Mouse (Mus musculus) stomach, embryonic 16.5 days (tissue): ENCODE measurements at regions not wholly inside any gene's neighbourhood (a gene's known extent, or its start where the extent isn't known, plus 50 kb on each side); places are given as distances from the start of the nearest gene placed in this dataset.
"Not testable (repeated sequence)": the region's sequence is repeated elsewhere in the genome, so short reads cannot be mapped to it uniquely, and the experiment has no call there.

Source experiments
- ATAC-seq: fragments of 200-750 bp; cut with Nextera tagmentation; 2 replicates; pipeline ENCODE4 v1.8.0; 2017; ENCODE audit warnings: moderate number of reproducible peaks, moderate TSS enrichment; ENCODE audit not compliant: insufficient read depth, low FRiP score
- H3K27ac ChIP-seq: fragments of 300-500 bp; sonication (generic); 2 replicates; pipeline ENCODE4 v1.5.1; 2014; ENCODE audit warnings: low read length
- H3K27me3 ChIP-seq: fragments of 300-500 bp; sonication (generic); 2 replicates; pipeline ENCODE4 v1.6.1; 2014; ENCODE audit warnings: low read length, control low read depth, mixed read lengths; ENCODE audit not compliant: control insufficient read depth, insufficient read depth
- H3K36me3 ChIP-seq: fragments of 300-500 bp; sonication (generic); 2 replicates; pipeline ENCODE4 v1.6.1; 2014; ENCODE audit warnings: low read length; ENCODE audit not compliant: control insufficient read depth, insufficient read depth
- H3K4me1 ChIP-seq: fragments of 300-500 bp; sonication (generic); 2 replicates; pipeline ENCODE4 v1.6.1; 2014; ENCODE audit warnings: low read length, control low read depth, mixed read lengths; ENCODE audit not compliant: control insufficient read depth, insufficient read depth
- H3K4me2 ChIP-seq: fragments of 300-500 bp; sonication (generic); 2 replicates; pipeline ENCODE4 v1.6.1; 2014; ENCODE audit warnings: low read depth, low read length, mixed read lengths
- H3K4me3 ChIP-seq: fragments of 300-500 bp; sonication (generic); replicated peaks from 2 replicates; pipeline ENCODE4 v1.5.1; 2014; ENCODE audit warnings: mild to moderate bottlenecking, low read length
- H3K9ac ChIP-seq: fragments of 300-500 bp; sonication (generic); 2 replicates; pipeline ENCODE4 v1.6.1; 2014; ENCODE audit warnings: low read length
- H3K9me3 ChIP-seq: fragments of 300-500 bp; sonication (generic); replicated peaks from 2 replicates; pipeline ENCODE4 v1.6.1; 2016; ENCODE audit warnings: low read length, control low read depth; ENCODE audit not compliant: control insufficient read depth
- WGBS: fragments of 180-500 bp; shearing (Covaris S2); extraction: QIAGEN DNeasy Blood & Tissue Kit; methylation state at CpG from one replicate; pipeline ENCODE4 v1.1.7; 2014; 5-methylcytosine and 5-hydroxymethylcytosine counted together

DNA sequence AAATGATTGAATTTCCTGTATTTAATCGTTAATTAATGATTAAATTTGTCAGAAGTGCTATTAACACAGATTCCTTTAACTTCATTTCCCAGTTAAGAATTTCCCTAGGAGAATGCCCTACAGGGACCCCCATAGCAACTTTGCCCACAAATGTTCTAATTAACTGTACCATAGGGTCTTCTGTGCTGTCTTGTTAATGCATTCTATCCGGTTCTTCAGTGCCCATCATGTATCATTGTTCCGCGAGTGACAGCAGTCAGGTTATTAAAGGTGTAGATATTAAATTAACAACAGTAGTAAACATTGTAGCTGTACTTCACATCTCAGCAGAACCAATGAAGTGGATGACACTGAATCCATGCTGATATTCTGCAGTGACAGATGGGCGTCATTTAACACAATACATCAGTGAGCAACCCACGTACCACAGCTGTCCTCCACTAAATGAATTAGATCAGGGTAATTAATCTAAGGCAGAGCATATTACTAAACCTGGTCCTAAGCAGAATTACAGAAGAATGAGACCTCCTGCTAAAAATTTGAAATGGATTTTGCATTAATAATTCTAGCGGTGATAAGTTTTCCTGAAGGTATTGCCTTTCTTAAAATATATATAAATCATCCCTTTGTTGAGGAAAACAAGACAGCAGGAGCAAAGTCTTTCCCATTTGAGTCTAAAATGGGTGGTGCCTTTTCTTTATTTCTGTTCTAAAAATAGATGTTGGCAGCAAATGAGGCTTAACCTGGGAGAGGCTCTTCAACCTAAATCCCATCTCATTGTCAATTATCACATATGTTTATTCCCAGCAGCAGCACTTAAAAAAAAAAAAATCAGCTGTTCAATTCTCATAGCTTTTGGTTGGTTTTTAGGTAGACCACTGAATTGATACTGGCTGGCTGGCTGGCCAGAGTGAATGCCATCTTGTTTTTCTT lies 872.3 kb downstream of the Nxph1 start:
- no peaks in the 10 kb centered on the region for H3K4me1 ChIP-seq
- no peaks in the 10 kb centered on the region for H3K36me3 ChIP-seq
- H3K27me3 ChIP-seq: no peaks in the 10 kb centered on the region
- no peaks in the 10 kb centered on the region for H3K9me3 ChIP-seq
- 81% methylated on average over 7 of the region's 7 CpGs for WGBS
- no peak overlapping the region for H3K9ac ChIP-seq
- H3K4me2 ChIP-seq: no peak overlapping the region
- H3K4me3 ChIP-seq: no peak overlapping the region
- H3K27ac ChIP-seq: no peak overlapping the region
- no peak for ATAC-seq

DNA sequence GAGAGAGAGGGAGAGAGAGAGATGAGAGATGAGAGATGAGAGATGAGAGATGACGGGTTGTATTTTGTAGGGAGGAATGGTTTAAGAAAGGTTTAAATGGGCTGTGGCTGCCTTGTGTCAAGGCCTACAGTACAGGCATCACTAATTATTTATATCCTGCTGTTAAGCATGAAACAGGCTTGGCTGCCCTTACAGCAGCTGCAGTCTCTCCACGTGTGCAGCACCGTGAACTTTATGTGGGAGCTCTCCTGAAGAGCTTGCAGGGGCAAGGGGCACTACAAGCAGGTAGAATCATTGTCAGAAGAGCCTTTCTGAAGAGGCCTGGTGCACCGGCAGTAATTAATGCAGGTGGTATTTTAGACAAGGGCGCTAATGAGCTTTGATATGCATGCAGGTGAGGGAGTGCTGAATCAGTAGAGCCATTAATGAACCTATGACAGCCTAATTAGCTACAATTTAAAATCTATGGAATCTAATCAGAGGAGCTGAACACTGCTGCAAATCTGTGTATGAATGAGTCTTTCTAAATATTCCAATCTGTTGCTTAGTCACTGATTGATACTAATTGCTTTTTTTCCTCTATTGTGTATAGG lies 886.7 kb downstream of the Nxph1 start:
- Histone ChIP-seq H3K9me3 (no peaks in the 10 kb centered on the region), H3K27me3 (no peaks in the 10 kb centered on the region), H3K9ac (no peak overlapping the region), H3K36me3 (no peaks in the 10 kb centered on the region), H3K4me1 (no peaks in the 10 kb centered on the region), H3K4me2 (no peak overlapping the region), H3K27ac (no peak overlapping the region), H3K4me3 (no peak overlapping the region)
- no peak for ATAC-seq
- 37% methylated on average over 5 of the region's 5 CpGs for WGBS

DNA sequence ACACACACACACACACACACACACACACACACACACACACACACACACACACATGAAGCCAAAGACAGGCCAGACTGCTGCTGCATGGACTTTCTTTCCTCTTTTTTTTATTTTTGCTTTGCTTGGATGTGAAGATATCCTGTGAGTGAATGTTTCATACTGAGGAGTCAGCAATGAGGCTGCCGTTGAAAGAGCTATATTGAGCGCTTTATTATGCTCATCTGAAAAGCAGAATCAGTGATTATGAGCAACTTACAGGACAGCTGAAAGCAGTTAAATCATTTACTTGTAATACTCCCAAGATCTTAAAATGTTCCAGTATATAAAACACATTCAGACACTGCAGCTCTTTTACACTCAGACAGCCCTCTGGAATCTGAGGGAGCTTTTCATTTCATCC lies 894.2 kb downstream of the Nxph1 start:
- no peaks in the 10 kb centered on the region for H3K27me3 ChIP-seq
- WGBS: 87% methylated on average over 2 of the region's 2 CpGs
- no peaks in the 10 kb centered on the region for H3K4me1 ChIP-seq
- H3K4me3 ChIP-seq: no peak overlapping the region
- no peaks in the 10 kb centered on the region for H3K36me3 ChIP-seq
- no peak for ATAC-seq
- H3K9me3 ChIP-seq: no peaks in the 10 kb centered on the region
- H3K9ac ChIP-seq: no peak overlapping the region
- H3K4me2 ChIP-seq: no peak overlapping the region
- H3K27ac ChIP-seq: no peak overlapping the region

DNA sequence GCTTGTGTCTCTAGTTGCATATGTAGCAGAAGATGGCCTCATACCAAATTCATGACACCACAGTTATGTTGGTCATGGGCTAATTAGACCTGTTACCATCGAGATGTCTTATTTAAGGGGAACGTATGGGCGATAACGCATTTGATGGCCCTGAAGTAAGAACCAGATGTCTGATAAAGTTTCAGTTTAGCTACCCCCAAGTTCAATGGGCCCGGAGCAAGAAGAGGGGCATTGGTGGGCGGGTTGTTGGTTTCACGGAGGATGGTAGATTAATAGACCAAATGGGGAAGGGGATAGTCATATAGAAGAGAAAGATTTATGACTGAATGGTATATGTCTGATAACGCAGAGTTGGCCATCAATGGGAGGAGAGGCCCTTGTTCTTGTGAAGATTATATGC lies 941.6 kb downstream of the Nxph1 start:
- H3K9ac ChIP-seq, H3K27me3 ChIP-seq, H3K9me3 ChIP-seq, H3K27ac ChIP-seq, H3K4me1 ChIP-seq, H3K36me3 ChIP-seq, H3K4me3 ChIP-seq, H3K4me2 ChIP-seq: not testable (repeated sequence)
- peak; percentile 100 for ATAC-seq
- WGBS: 86% methylated on average over 8 of the region's 8 CpGs
